Mouse (Mus musculus) liver, embryonic 14.5 days (tissue): Measurements from ENCODE around the gene Jam3.

Source experiments
- CTCF ChIP-seq: IDR thresholded peaks from 2 replicates; pipeline ENCODE4 v1.5.1; 2016; ENCODE audit warnings: antibody characterized with exemption, low read depth, control low read depth
- EP300 ChIP-seq: IDR thresholded peaks from 2 replicates; pipeline ENCODE4 v1.6.1; 2016; ENCODE audit warnings: antibody characterized with exemption, low read depth

- TF ChIP-seq EP300: no peak
- TF ChIP-seq CTCF: 0 out of 2 replicates have a peak, but pooled peaks have one; percentile 13
Observed at GRCm38 (mm10) chr9:27126543-27126942, 28.7 kb downstream of the Jam3 start.
